Mouse (Mus musculus): Measurements from ENCODE around the gene Cd300lg. TPM values are rescaled to one million over a fixed set of nuclear protein-coding genes. Genes with fewer than 3 reads are reported as not detected.

Cd300lg gene
- polyA plus RNA-seq, 1 experiment = not detected

DNA sequence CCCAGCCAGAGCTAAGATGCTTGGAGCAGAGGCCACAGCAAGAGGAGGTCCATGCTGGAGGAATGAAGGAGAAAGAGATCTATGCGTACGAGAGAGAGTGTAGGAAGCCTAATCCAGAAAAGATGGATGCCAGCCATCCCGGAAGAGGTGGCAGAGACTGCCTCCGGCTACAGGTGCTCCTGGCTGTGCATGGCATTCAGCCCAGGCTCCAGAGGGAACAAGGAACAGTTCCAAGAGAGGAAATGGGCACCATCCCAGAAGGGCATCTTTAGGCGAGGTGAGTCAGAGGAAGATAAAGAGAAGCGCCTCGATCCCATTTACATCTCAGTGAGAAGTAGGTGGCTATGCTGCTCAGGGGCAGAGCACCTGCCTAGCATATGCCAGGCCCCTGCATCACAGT, 10.2 kb upstream of the Cd300lg start:
- Histone ChIP-seq H3K36me3 (ENCODE audit: control insufficient read depth, insufficient read depth, low read length, poor library complexity, severe bottlenecking) (no peaks in the 10 kb centered on the region), H3K27ac (ENCODE audit: insufficient read depth, low read length) (no peak overlapping the region), H3K9ac (ENCODE audit: low read depth, poor library complexity, severe bottlenecking) (no peak overlapping the region), H3K9me3 (replicated peaks; ENCODE audit: control insufficient read depth, insufficient read depth, low read length, poor library complexity, severe bottlenecking) (no peaks in the 10 kb centered on the region), H3K4me1 (ENCODE audit: control insufficient read depth, insufficient read depth, low read length) (peaks cover 3% of the 10 kb centered on the region), H3K27me3 (ENCODE audit: control insufficient read depth, insufficient read depth, low read length, poor library complexity, severe bottlenecking) (no peaks in the 10 kb centered on the region; the same call in 1 of the 2 replicates), H3K4me3 (ENCODE audit: low read depth, low read length) (no peak overlapping the region)
- TF ChIP-seq CTCF (IDR thresholded peaks at IDR 0.05; ENCODE audit: low read depth, low read length) (no peak), POLR2A (IDR thresholded peaks at IDR 0.05; ENCODE audit: insufficient read depth, low read length) (no peak), EP300 (IDR thresholded peaks at IDR 0.05; ENCODE audit: insufficient read depth, low read depth, low read length) (no peak)

GRCm38 (mm10) chr11:102033055-102033591, 8.2 kb upstream of the Cd300lg start:
- TF ChIP-seq POLR2A (IDR thresholded peaks at IDR 0.05; ENCODE audit: insufficient read depth, low read length) = no peak
- TF ChIP-seq EP300 (IDR thresholded peaks at IDR 0.05; ENCODE audit: insufficient read depth, low read depth, low read length) = no peak
- no peak for TF ChIP-seq CTCF (IDR thresholded peaks at IDR 0.05; ENCODE audit: low read depth, low read length)
- Histone ChIP-seq H3K27me3 (ENCODE audit: control insufficient read depth, insufficient read depth, low read length, poor library complexity, severe bottlenecking) (no peaks in the 10 kb centered on the region), H3K4me3 (ENCODE audit: low read depth, low read length) (no peak overlapping the region)

DNA sequence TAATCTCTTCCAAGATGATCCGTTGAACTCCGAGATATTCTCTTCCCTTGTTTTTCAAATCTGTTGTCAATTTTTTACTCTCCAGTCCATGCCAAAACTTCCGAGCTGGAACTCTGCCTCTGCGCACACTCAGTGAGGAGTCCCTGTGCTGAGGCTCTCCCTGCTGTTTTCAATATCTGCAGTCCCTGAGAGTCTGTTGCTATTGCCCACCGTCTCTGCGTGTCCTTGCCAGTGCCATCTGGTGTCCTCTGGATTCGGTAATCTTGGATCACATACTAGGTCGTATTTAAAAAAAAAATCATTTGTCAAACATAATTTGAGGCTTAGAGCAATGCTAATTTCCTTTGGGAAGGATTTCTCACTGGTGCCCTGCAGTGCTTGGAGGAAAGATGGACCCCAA, 6.4 kb upstream of the Cd300lg start:
- Histone ChIP-seq H3K9me3 (replicated peaks; ENCODE audit: control insufficient read depth, insufficient read depth, low read length, poor library complexity, severe bottlenecking) (no peaks in the 10 kb centered on the region), H3K4me1 (ENCODE audit: control insufficient read depth, insufficient read depth, low read length) (peaks cover 1% of the 10 kb centered on the region), H3K36me3 (ENCODE audit: control insufficient read depth, insufficient read depth, low read length, poor library complexity, severe bottlenecking) (no peaks in the 10 kb centered on the region), H3K27ac (ENCODE audit: insufficient read depth, low read length) (no peak overlapping the region), H3K9ac (ENCODE audit: low read depth, poor library complexity, severe bottlenecking) (no peak overlapping the region), H3K4me3 (ENCODE audit: low read depth, low read length) (no peak overlapping the region), H3K27me3 (ENCODE audit: control insufficient read depth, insufficient read depth, low read length, poor library complexity, severe bottlenecking) (no peaks in the 10 kb centered on the region)
- TF ChIP-seq CTCF (IDR thresholded peaks at IDR 0.05; ENCODE audit: low read depth, low read length) (no peak), POLR2A (IDR thresholded peaks at IDR 0.05; ENCODE audit: insufficient read depth, low read length) (no peak), EP300 (IDR thresholded peaks at IDR 0.05; ENCODE audit: insufficient read depth, low read depth, low read length) (no peak)

More at GRCm38 (mm10) chr11:102033055-102033591, 8.2 kb upstream of the Cd300lg start:
- no peaks in the 10 kb centered on the region for H3K4me1 ChIP-seq (ENCODE audit: control insufficient read depth, insufficient read depth, low read length)
- no peaks in the 10 kb centered on the region for H3K36me3 ChIP-seq (ENCODE audit: control insufficient read depth, insufficient read depth, low read length, poor library complexity, severe bottlenecking)
- H3K9ac ChIP-seq (ENCODE audit: low read depth, poor library complexity, severe bottlenecking) = no peak overlapping the region
- no peak overlapping the region for H3K27ac ChIP-seq (ENCODE audit: insufficient read depth, low read length)
- no peaks in the 10 kb centered on the region for H3K9me3 ChIP-seq (replicated peaks; ENCODE audit: control insufficient read depth, insufficient read depth, low read length, poor library complexity, severe bottlenecking)

GRCm38 (mm10) chr11:102035456-102035960, 5.8 kb upstream of the Cd300lg start:
- Histone ChIP-seq H3K4me1 (ENCODE audit: control insufficient read depth, insufficient read depth, low read length) (peaks cover 1% of the 10 kb centered on the region), H3K27me3 (ENCODE audit: control insufficient read depth, insufficient read depth, low read length, poor library complexity, severe bottlenecking) (no peaks in the 10 kb centered on the region), H3K9me3 (replicated peaks; ENCODE audit: control insufficient read depth, insufficient read depth, low read length, poor library complexity, severe bottlenecking) (no peaks in the 10 kb centered on the region), H3K36me3 (ENCODE audit: control insufficient read depth, insufficient read depth, low read length, poor library complexity, severe bottlenecking) (no peaks in the 10 kb centered on the region), H3K27ac (ENCODE audit: insufficient read depth, low read length) (no peak overlapping the region), H3K9ac (ENCODE audit: low read depth, poor library complexity, severe bottlenecking) (no peak overlapping the region), H3K4me3 (ENCODE audit: low read depth, low read length) (no peak overlapping the region)
- TF ChIP-seq POLR2A (IDR thresholded peaks at IDR 0.05; ENCODE audit: insufficient read depth, low read length) (no peak), CTCF (IDR thresholded peaks at IDR 0.05; ENCODE audit: low read depth, low read length) (no peak), EP300 (IDR thresholded peaks at IDR 0.05; ENCODE audit: insufficient read depth, low read depth, low read length) (no peak)

GRCm38 (mm10) chr11:102036336-102036735, 5.0 kb upstream of the Cd300lg start:
- Histone ChIP-seq H3K27me3 (ENCODE audit: control insufficient read depth, insufficient read depth, low read length, poor library complexity, severe bottlenecking) (no peaks in the 10 kb centered on the region), H3K36me3 (ENCODE audit: control insufficient read depth, insufficient read depth, low read length, poor library complexity, severe bottlenecking) (no peaks in the 10 kb centered on the region), H3K4me3 (ENCODE audit: low read depth, low read length) (no peak overlapping the region), H3K4me1 (ENCODE audit: control insufficient read depth, insufficient read depth, low read length) (peaks cover 1% of the 10 kb centered on the region), H3K27ac (ENCODE audit: insufficient read depth, low read length) (no peak overlapping the region), H3K9me3 (replicated peaks; ENCODE audit: control insufficient read depth, insufficient read depth, low read length, poor library complexity, severe bottlenecking) (no peaks in the 10 kb centered on the region), H3K9ac (ENCODE audit: low read depth, poor library complexity, severe bottlenecking) (no peak overlapping the region)
- no peak for TF ChIP-seq CTCF (IDR thresholded peaks at IDR 0.05; ENCODE audit: low read depth, low read length)
- no peak for TF ChIP-seq EP300 (IDR thresholded peaks at IDR 0.05; ENCODE audit: insufficient read depth, low read depth, low read length)
- no peak for TF ChIP-seq POLR2A (IDR thresholded peaks at IDR 0.05; ENCODE audit: insufficient read depth, low read length)

DNA sequence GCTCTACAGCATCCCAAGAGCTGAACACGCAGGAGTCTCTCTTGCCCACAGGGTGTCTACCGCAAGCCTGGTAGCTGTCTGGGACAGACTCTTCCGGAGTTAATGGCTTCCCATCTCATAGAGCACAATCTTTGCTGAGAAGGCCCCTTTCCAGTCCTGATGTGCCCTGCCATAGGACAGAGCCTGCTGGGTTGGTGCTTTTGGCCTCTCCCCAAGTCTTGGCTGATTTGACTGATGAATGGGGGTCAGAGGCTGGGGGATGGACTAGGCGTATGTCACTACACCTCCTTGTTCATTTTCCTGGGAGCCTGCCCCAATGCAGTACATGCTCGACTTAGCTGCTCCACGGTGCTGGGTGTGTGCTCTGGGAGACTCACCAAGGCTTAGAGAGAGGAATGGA, 3.5 kb upstream of the Cd300lg start:
- no peak for TF ChIP-seq EP300 (IDR thresholded peaks at IDR 0.05; ENCODE audit: insufficient read depth, low read depth, low read length)
- no peak for TF ChIP-seq CTCF (IDR thresholded peaks at IDR 0.05; ENCODE audit: low read depth, low read length)
- TF ChIP-seq POLR2A (IDR thresholded peaks at IDR 0.05; ENCODE audit: insufficient read depth, low read length) = no peak
- Histone ChIP-seq H3K27ac (ENCODE audit: insufficient read depth, low read length) (no peak overlapping the region), H3K4me3 (ENCODE audit: low read depth, low read length) (no peak overlapping the region), H3K4me1 (ENCODE audit: control insufficient read depth, insufficient read depth, low read length) (peaks cover 1% of the 10 kb centered on the region), H3K27me3 (ENCODE audit: control insufficient read depth, insufficient read depth, low read length, poor library complexity, severe bottlenecking) (no peaks in the 10 kb centered on the region), H3K9ac (ENCODE audit: low read depth, poor library complexity, severe bottlenecking) (no peak overlapping the region), H3K36me3 (ENCODE audit: control insufficient read depth, insufficient read depth, low read length, poor library complexity, severe bottlenecking) (no peaks in the 10 kb centered on the region), H3K9me3 (replicated peaks; ENCODE audit: control insufficient read depth, insufficient read depth, low read length, poor library complexity, severe bottlenecking) (no peaks in the 10 kb centered on the region)

Measured in ES-Bruce4 (cell line).